12 mouse cellular contexts compared by ENCODE assay signal in the genomic region with DNA sequence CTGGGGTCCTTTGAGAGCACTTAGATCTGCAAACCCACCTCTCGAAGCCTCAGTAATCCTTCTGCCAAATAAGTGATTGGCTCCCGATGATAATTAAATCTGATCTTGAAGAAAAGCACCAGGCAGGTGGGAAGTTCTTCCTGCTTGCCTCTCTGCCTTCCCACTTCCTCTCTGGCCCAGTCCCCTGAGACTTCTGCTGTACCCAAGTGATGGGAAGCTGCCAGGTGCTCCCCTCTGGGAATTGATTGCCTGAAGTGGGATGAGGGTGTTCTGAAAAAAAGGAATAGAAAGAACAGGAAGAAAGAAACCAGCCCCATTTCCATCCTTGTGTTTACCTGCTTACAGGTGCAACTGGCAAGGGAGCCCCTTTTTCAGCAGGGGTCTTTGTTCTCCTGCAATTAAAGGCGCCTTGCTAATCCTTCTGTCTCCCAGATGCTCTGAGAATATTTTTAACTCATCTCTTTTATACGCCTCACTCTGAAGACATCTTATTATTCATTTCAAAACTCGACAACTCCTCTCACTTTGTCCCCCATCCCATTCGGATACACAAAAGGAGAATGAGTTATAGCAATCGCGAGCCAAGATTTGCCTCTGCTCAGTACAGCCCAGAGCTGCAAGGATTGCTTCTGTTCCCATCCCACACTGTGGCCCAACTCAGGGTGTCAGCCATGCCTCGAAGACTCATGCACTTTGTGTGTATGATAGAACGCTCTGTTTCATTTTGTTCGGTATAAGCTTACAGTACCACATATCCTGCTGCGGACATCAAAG.
"Had no signal": no experiment of that assay in that cellular context is flagged by ENCODE, and none has a peak within 500 bp of the region (broad histone marks: within the 10 kb centered on the region; RNA-seq: fewer than 3 reads in every experiment).

No protein-coding gene starts in this region.

- DNase-seq: kidney, adult 11 months; kidney, adult 8-10 months; kidney, postnatal 10 days; kidney, postnatal 36 days; liver, postnatal 0 days; lung, embryonic 14.5 days; retina, postnatal 1 day; right cerebral cortex, postnatal 4 days; thymus, postnatal 25 days had no signal

- ATAC-seq: intestine, embryonic 15.5 days; liver, postnatal 0 days; lung, postnatal 0 days; midbrain, embryonic 15.5 days had no signal
